Mouse (Mus musculus) lung, embryonic 16.5 days (tissue): ENCODE results near the gene Fbxo21. TPM values are rescaled to one million over a fixed set of nuclear protein-coding genes. Genes with fewer than 3 reads are reported as not detected.

Experiments
- ATAC-seq: fragments of 200-750 bp; cut with Nextera tagmentation; 2 replicates; pipeline ENCODE4 v1.8.0; 2017; ENCODE audit warnings: low read depth, mild to moderate bottlenecking, moderate library complexity
- H3K27ac ChIP-seq: fragments of 300-500 bp; sonication (generic); 2 replicates; pipeline ENCODE4 v1.5.1; 2014; ENCODE audit warnings: mild to moderate bottlenecking, control low read depth, low read length
- H3K27me3 ChIP-seq: fragments of 300-500 bp; sonication (generic); 2 replicates; pipeline ENCODE4 v1.6.1; 2014; ENCODE audit warnings: low read depth, low read length, mixed read lengths; ENCODE audit not compliant: control insufficient read depth, insufficient read depth
- H3K36me3 ChIP-seq: fragments of 300-500 bp; sonication (generic); 2 replicates; pipeline ENCODE4 v1.6.1; 2014; ENCODE audit warnings: low read length; ENCODE audit not compliant: control insufficient read depth, insufficient read depth
- H3K4me1 ChIP-seq: fragments of 300-500 bp; sonication (generic); replicated peaks from 2 replicates; pipeline ENCODE4 v1.6.1; 2014; ENCODE audit warnings: low read length, mixed read lengths; ENCODE audit not compliant: control insufficient read depth, insufficient read depth
- H3K4me2 ChIP-seq: fragments of 300-500 bp; sonication (generic); 2 replicates; pipeline ENCODE4 v1.6.1; 2014; ENCODE audit warnings: low read depth, low read length, control low read depth
- H3K4me3 ChIP-seq: fragments of 300-500 bp; sonication (generic); 2 replicates; pipeline ENCODE4 v1.5.1; 2014; ENCODE audit warnings: mild to moderate bottlenecking, low read length, control low read depth
- H3K9ac ChIP-seq: fragments of 300-500 bp; sonication (generic); 2 replicates; pipeline ENCODE4 v1.6.1; 2014; ENCODE audit warnings: low read length, control low read depth
- H3K9me3 ChIP-seq: fragments of 300-500 bp; sonication (generic); 2 replicates; pipeline ENCODE4 v1.6.1; 2016; ENCODE audit warnings: low read length; ENCODE audit not compliant: control insufficient read depth
- WGBS: fragments of 180-500 bp; shearing (Covaris S2); extraction: QIAGEN DNeasy Blood & Tissue Kit; methylation state at CpG from one replicate; pipeline ENCODE4 v1.1.7; 2014; 5-methylcytosine and 5-hydroxymethylcytosine counted together
- polyA plus RNA-seq: library from polyadenylated mRNA; unstranded; fragments of >200 nt; fragmentation: Nextera tagmentation; extraction: Ambion mirVana; gene quantifications from 2 replicates; pipeline ENCODE4 v1.2.1, GENCODE M21; 2015

Gene Fbxo21
- polyA plus RNA-seq, 1 experiment from 2014 or later: 48.2 TPM

GRCm38 (mm10) chr5:117989773-117990172 is 13.2 kb downstream of the Fbxo21 start:
- no peaks in the 10 kb centered on the region for H3K27me3 ChIP-seq
- no peak for ATAC-seq
- H3K4me3 ChIP-seq: no peak overlapping the region
- no peak overlapping the region for H3K27ac ChIP-seq
- H3K4me2 ChIP-seq: no peak overlapping the region
- WGBS: 76% methylated on average over 6 of the region's 6 CpGs
- no peaks in the 10 kb centered on the region for H3K4me1 ChIP-seq
- H3K36me3 ChIP-seq: peaks cover 43% of the 10 kb centered on the region
- no peak overlapping the region for H3K9ac ChIP-seq
- no peaks in the 10 kb centered on the region for H3K9me3 ChIP-seq

DNA sequence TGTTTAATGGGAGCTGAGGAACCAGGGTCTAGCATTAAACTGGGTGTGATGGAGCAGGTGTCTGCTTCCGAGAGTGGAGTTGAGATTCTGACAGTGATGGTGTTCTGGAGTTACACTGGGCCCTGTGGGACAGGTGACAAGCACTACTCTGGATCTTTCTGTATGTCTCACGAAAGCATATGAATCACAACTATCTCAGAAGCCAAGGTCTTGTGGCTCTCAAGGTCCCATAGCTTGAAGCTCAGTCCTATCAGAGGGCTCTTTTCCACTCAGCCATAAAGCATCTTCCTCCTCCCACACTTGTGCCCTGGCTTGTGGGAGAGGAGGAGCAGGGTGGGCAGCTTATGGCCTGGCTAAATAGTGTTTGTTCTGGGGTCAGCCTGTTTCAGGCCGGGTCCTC is 14.4 kb downstream of the Fbxo21 start:
- no peak for ATAC-seq
- Histone ChIP-seq H3K27me3 (no peaks in the 10 kb centered on the region), H3K4me3 (no peak overlapping the region), H3K9ac (no peak overlapping the region), H3K36me3 (peaks cover 44% of the 10 kb centered on the region), H3K9me3 (no peaks in the 10 kb centered on the region), H3K4me1 (no peaks in the 10 kb centered on the region), H3K27ac (no peak overlapping the region), H3K4me2 (no peak overlapping the region)
- WGBS: 78% methylated on average over 3 of the region's 3 CpGs

GRCm38 (mm10) chr5:117993550-117993949 is 17.0 kb downstream of the Fbxo21 start:
- Histone ChIP-seq H3K27me3 (no peaks in the 10 kb centered on the region), H3K4me1 (no peaks in the 10 kb centered on the region), H3K4me2 (no peak overlapping the region), H3K9me3 (no peaks in the 10 kb centered on the region), H3K9ac (no peak overlapping the region), H3K27ac (no peak overlapping the region), H3K4me3 (no peak overlapping the region), H3K36me3 (peaks cover 55% of the 10 kb centered on the region)
- WGBS: 89% methylated on average over 6 of the region's 6 CpGs
- ATAC-seq: no peak

DNA sequence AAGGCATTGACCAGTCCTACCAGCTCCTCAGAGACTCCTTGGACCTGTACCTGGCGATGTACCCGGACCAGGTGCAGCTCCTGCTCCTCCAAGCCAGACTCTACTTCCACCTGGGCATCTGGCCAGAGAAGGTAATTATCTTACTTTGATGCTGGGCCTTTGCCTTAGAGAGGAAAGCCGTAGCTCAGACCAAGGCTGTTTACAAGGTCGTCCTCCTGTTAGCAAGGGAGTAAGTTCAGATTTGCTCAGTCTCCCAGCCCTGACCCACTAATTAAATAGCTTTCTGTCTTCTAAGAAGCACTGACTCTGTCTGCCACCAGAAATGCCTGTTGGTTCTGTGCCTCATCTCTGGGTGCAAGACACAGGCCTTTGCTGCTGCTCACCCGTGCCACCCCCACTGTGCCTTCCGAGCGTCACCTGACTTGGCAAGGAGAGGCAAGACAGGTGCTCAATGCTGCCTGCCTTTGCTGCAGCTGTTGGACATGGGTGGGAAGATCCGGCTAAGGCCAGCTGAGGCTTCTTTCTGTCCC is 18.9 kb downstream of the Fbxo21 start:
- H3K4me2 ChIP-seq: no peak overlapping the region
- WGBS: 86% methylated on average over 8 of the region's 8 CpGs
- H3K4me1 ChIP-seq: no peaks in the 10 kb centered on the region
- H3K36me3 ChIP-seq: peaks cover 54% of the 10 kb centered on the region
- H3K27ac ChIP-seq: no peak overlapping the region
- no peak for ATAC-seq
- no peaks in the 10 kb centered on the region for H3K27me3 ChIP-seq
- no peak overlapping the region for H3K4me3 ChIP-seq
- H3K9me3 ChIP-seq: no peaks in the 10 kb centered on the region
- no peak overlapping the region for H3K9ac ChIP-seq

DNA sequence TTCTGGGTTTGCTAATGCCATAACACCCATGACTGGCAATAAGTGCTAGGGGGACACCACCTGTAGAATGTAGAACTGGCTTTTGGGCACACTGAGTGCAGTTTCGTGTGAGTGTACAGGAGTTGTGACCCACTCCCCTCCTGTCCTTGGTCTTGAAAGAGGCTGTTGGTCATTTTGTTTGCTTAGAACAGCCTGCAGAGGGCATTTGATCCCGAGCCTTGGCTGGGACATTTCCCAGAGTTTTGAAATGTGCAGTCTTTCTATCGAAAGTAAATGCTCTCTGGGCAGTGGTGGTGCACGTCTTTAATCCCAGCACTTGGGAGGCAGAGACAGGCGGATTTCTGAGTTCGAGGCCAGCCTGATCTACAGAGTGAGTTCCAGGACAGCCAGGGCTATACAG is 19.4 kb downstream of the Fbxo21 start:
- Histone ChIP-seq H3K27ac (no peak overlapping the region), H3K4me3 (no peak overlapping the region), H3K4me1 (no peaks in the 10 kb centered on the region), H3K9me3 (no peaks in the 10 kb centered on the region), H3K4me2 (no peak overlapping the region), H3K36me3 (peaks cover 55% of the 10 kb centered on the region), H3K27me3 (no peaks in the 10 kb centered on the region), H3K9ac (no peak overlapping the region)
- 84% methylated on average over 6 of the region's 6 CpGs for WGBS
- ATAC-seq: no peak

GRCm38 (mm10) chr5:117996581-117996980 is 20.1 kb downstream of the Fbxo21 start:
- Histone ChIP-seq H3K27ac (no peak overlapping the region), H3K4me2 (no peak overlapping the region), H3K4me3 (no peak overlapping the region), H3K27me3 (no peaks in the 10 kb centered on the region), H3K36me3 (peaks cover 50% of the 10 kb centered on the region), H3K4me1 (no peaks in the 10 kb centered on the region), H3K9me3 (no peaks in the 10 kb centered on the region), H3K9ac (no peak overlapping the region)
- 76% methylated on average over 6 of the region's 6 CpGs for WGBS
- no peak for ATAC-seq

DNA sequence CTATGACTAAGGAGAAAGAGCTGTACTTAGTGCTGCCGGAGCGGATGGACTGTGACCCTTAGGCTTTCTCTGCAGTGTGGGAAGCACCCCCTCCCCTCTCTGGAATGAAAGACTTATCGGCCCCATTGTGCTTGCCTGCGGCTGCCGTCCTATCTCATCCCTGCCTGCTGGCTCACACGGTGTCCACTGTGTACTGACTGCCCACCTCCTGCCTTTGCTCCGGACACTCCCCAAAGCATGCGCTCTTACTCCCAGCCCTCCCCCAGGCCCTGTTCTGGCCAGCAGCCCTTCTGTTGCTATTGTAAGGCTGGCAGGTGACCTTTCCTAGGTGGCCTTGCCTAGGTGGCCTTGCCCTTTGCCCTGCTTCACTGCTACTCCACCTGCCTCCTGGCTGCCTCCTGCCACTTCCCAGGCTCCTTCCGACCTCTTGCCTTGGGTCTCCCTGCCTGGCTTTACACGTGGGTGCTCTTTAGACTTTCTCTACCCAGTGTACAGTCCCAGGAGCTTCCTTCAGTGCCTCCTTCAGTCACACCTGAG is 21.0 kb downstream of the Fbxo21 start:
- Histone ChIP-seq H3K4me3 (no peak overlapping the region), H3K27me3 (no peaks in the 10 kb centered on the region), H3K4me2 (no peak overlapping the region), H3K27ac (no peak overlapping the region), H3K36me3 (peaks cover 55% of the 10 kb centered on the region), H3K9me3 (no peaks in the 10 kb centered on the region), H3K9ac (no peak overlapping the region), H3K4me1 (no peaks in the 10 kb centered on the region)
- WGBS: 60% methylated on average over 10 of the region's 10 CpGs
- ATAC-seq: no peak

DNA sequence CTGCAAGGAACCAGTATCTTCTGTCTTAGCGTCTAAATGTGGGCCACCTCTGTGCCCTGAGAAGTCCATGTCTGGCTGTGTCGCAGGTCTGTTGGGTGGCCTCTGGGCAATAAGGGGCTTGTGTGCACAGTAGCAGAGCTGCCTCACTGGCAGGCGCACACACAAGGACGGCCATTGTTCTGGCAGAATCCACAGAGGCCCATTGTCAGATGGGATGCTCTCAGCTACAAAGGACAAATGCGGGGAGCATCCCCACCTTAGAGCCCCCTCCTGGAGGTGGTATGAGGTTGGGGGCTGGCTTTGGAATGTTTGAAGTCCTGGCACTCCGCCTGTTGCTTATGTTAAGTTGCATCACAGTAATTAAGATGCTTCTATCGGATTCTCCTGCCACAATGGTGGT is 22.5 kb downstream of the Fbxo21 start:
- Histone ChIP-seq H3K9me3 (no peaks in the 10 kb centered on the region), H3K36me3 (peaks cover 61% of the 10 kb centered on the region), H3K4me1 (no peaks in the 10 kb centered on the region), H3K27me3 (no peaks in the 10 kb centered on the region), H3K4me2 (no peak overlapping the region), H3K4me3 (no peak overlapping the region), H3K9ac (no peak overlapping the region), H3K27ac (no peak overlapping the region)
- ATAC-seq: no peak
- 74% methylated on average over 7 of the region's 7 CpGs for WGBS

DNA sequence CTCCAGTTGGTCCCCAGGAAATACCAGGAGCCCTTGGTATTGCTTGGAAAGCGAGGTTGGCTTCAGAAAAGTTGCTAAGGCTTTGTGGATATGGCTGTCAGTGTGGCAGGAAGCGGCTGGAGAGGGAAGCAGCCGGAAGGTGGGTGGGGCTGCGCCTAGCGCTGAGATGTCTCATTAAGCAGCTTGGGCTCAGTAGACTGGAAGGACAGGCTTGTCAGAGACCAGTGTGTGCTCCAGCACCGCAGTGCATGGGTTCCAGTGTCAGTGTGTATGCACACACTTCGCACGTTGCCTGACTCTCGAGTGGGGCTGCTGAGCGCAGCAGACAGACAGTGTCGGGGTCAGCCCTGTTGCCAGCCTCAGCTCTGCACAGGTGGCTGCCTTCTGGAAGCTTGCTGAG is 23.1 kb downstream of the Fbxo21 start:
- ATAC-seq: no peak
- Histone ChIP-seq H3K4me3 (no peak overlapping the region), H3K9me3 (no peaks in the 10 kb centered on the region), H3K36me3 (peaks cover 56% of the 10 kb centered on the region), H3K9ac (no peak overlapping the region), H3K4me1 (no peaks in the 10 kb centered on the region), H3K27ac (no peak overlapping the region), H3K4me2 (no peak overlapping the region), H3K27me3 (no peaks in the 10 kb centered on the region)
- 77% methylated on average over 11 of the region's 11 CpGs for WGBS

DNA sequence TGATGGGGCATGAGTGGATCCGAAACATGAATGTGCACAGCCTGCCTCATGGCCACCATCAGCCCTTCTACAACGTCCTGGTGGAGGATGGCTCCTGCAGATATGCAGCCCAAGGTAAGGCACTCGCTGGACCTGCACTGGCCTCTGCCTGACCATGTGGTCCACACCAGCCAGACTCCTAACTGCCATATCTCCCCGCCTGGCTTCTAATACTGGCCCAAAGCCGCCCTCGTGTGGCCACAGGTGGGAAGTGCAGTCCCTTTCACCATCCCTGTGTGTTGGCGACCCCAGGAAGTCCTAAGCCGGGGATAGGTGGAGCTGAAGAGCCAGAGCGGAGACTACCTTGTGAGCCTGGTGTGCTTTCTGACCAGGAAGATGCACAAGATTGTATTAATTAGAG is 25.5 kb downstream of the Fbxo21 start:
- no peak overlapping the region for H3K4me2 ChIP-seq
- H3K9me3 ChIP-seq: no peaks in the 10 kb centered on the region
- no peak overlapping the region for H3K27ac ChIP-seq
- H3K4me1 ChIP-seq: no peaks in the 10 kb centered on the region
- no peak overlapping the region for H3K4me3 ChIP-seq
- 35% methylated on average over 9 of the region's 9 CpGs for WGBS
- peak; percentile 39; the same call in 1 of the 2 replicates for ATAC-seq
- H3K27me3 ChIP-seq: no peaks in the 10 kb centered on the region
- no peak overlapping the region for H3K9ac ChIP-seq
- H3K36me3 ChIP-seq: peaks cover 48% of the 10 kb centered on the region
